Mouse (Mus musculus): Measurements from ENCODE around the gene Slc12a1. TPM values are rescaled to one million over a fixed set of nuclear protein-coding genes. Genes with fewer than 3 reads are reported as not detected.
"Not testable (repeated sequence)": the region's sequence is repeated elsewhere in the genome, so short reads cannot be mapped to it uniquely, and the experiment has no call there.

Slc12a1 gene
- under 1 TPM in 3 of 4 experiments, not detected in 1; 0.10 to 0.27 (median 0.25) TPM for total RNA-seq (2022)

DNA sequence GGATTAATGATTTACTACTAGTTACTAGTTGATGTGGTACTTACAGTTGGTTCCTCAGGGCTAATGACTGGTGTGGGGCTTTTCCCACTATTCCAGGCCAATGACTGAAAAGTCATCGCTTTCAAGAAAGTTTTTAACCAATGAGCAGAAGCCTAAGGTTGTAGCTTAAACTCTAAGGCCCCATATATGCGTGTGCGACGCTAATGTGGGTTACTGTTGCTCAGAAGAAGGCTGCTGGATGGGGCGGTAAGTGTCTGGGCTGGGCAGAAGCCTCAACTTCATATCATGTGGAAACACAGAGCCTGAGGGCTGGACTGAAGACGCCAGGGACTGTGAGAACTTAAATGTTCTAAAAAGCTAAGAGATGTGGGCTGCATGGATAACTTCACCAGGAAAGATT, at the start of gene Slc12a1:
Gene Slc12a1, plus strand, starts transcription at position 118 of the 400 bp plus-strand sequence.
- DNase-seq (ENCODE audit: low spot score in 2 of 2): no peak

DNA sequence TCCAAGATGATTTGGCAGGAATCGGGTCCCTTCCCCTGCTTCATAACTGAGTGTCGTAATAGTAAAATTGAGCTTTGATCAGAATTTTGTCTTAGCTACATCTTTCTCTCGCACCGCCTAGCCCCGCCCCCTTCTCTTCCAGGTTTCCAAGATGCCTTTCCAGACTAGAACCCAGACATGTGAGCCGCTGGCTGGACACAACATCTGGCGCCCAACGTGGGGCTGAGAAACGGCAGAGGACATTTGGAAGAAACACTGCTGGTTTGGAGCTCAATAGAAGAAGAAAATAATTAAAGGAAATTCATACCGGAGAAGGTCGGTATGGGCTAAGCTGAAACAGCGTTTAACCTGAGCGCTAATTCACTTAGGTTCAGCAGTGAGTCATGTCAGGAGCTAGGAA, 47.8 kb upstream of the Slc12a1 start:
- not testable (repeated sequence) for DNase-seq (ENCODE audit: low spot score in 2 of 2)

DNA sequence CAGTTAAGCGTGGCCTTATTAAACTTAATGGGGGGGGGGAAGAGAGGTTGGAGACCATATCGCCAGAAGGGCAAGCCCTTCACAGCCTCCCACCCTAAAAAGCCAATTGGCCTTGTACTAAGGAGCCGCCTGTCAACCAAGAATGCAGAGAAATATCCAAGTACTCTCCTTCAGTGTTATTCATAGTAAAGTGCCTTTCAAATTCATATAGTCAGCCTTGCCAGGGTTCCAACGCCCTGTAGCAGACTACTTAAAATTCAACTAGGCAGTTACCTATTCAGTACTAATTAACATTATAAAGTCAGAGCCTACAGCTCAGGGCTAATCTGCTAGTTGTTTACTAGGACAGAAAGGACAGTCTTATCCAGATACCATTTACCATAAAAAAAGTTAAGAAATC, 45.8 kb upstream of the Slc12a1 start:
- not testable (repeated sequence) for DNase-seq (ENCODE audit: low spot score in 2 of 2)

DNA sequence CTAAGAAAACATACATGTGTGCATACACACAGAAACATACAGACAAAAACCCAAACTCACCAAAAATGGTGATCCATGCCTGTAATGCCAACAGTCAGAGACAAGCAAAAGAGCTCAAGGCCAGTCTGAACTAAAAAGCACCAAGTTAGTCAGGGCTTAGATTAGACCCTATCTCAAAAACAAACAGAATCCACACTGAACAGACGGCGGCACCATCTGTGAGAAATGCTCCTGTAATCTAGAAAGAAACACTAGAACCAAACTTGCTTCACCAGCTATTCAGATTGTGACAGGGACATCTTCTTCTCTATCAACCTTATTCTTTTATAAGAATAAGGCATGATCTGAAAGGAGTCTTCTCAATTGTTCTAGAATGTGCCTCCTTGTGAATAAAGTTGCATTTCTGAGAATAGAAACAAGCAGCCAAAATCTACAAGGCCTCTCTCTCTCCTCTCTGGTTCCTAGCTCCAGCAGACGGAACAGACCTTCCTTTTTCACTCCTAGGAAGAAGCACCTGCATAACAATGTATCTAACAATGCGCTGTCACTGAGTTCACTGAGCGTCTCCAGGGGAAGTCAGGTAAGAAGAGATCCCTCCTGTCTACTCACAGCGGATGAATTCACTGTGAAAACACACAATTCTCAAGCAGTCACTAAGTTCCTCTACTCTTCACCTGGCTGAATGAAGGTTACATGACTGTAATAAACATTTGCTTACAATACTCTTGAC, 32.8 kb upstream of the Slc12a1 start:
- peak; percentile 32 to 73 for DNase-seq (ENCODE audit: low spot score in 2 of 2)

DNA sequence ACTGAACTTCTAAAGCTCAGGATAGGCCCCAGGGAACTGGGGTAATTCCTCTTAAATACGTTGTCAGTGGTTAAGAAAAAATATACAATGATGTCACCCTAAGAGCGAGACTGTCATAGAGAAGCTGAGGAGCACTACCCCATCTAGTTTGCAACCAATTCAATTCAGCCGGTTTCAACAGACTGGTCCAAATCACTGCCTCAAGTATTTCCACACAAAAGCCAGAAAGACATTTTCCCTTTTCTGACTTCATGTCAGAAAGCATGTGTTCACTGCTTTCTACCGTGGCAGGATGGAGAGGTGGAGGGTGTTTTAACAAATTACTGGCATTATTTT, 30.0 kb upstream of the Slc12a1 start:
- DNase-seq (ENCODE audit: low spot score in 2 of 2): no peak

DNA sequence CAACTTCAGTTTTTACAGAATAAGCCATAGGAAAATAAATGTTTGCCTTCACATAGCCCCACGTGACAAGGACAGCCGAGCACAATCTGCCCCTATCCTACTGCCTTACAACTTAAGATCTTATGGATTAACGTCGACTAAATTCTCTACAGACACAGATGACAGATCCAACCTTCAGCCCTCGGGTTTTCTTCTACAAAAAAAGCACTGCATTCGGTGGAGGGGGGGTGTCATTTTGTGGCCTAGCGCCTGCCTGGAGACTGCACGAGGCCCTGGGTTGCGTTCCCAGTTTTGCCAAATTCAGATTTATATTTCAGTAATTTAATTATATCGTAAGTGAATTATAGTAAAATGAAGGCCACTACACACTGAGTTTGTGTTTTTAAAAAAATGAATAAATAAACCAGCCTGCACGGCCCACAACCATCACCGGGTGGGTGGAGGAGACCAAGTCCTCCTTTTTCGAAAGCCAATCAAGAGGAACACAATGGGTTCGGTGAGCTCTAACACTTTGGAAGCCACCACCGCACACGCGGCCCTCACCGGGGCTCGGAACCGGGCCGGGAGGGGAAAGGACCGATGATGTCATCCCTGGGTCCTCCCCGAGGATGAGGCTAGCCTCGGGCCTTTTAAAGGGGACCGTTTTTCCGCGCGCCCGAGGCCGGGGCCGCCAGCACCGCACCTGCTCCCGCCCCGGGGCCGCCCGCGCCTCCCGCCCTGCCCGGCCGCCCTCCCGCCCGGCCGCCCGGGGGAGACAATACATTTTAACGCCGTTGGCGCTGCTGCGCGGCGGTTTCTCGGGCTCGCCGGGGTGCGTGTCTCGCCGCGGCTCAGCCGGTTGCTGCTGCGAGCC, 29.5 kb upstream of the Slc12a1 start:
- DNase-seq (ENCODE audit: low spot score in 2 of 2): peak; percentile 35 to 46

DNA sequence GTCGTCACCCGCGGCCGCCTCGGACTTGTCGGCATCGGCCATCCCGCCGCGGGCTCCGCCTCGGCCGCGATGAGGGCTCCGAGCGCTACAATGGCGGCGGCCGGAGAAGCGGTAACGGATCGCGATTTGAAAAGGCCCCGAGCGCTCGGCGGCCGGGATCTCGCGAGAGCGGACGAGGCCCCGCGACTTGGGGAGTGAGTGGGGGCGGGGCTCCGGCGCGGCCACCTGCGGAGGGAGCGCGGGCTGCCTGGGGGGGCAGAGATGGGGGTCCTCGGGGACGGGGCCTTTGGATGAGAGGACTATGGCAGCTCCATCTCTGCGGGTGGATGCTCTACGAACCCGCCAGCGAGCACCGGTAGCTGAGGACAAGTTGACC, 28.8 kb upstream of the Slc12a1 start, which contains the start of gene Myef2:
Gene Myef2, minus strand, starts transcription at position 185 of the 376 bp plus-strand sequence.
- DNase-seq (ENCODE audit: low spot score in 2 of 2): peak; percentile 50 to 70

DNA sequence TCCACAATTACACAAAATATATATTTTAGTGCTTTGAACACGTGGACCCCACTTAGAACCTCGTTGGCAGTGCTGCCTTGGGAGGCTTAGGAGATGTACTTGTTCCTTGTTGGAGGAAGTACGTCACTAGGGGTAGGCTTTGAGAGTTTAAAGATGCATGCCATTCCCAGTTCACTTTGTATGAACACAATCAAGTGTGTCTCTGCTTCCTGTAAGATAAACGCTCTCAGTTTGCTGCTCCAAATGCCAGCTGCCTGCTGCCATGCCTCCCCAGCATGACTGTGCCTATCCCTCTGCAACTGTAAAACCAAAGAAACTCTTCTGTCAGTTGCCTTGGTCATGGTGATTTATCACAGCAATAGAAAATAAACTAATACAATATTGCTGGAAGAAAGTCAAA, 26.5 kb upstream of the Slc12a1 start:
- DNase-seq (ENCODE audit: low spot score in 2 of 2): no peak

DNA sequence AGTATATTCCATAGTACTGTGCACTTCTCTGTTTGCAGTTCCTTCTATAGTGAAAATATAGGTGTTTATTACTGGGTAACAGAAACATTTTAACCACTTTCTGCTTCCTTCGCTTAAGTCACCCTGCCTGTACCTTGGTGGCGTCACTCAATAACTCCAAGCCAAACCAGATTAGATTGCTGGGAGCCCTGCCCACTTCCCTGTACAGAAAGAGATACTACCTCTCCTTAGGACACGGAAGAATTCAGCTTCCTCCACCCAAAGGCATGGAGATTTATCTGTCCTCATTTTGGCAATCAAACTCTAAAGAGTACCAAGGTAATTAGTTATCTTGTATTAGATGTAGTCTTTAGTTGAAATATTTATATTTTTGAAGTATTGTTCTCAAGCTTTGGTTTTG, 25.5 kb upstream of the Slc12a1 start:
- DNase-seq (ENCODE audit: low spot score in 2 of 2): no peak

DNA sequence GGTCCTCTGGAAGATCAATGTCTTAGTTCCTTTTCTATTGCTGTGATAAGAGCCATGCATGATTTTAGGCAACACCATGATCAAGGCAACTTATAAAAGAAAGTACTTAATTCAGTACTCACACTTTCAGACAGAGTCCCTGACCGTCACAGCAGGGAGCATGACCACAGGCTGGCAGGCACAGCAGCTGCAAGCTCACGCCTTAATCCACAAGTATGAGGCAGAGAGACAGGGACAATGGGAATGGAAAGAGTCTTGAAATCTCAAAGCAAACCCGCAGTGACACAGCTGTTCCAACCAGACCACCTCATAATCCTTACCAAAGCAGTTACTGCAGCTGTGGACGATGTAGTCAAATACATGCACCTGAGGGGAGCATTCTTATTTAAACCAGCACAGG, 18.2 kb upstream of the Slc12a1 start:
- DNase-seq (ENCODE audit: low spot score in 2 of 2): no peak

DNA sequence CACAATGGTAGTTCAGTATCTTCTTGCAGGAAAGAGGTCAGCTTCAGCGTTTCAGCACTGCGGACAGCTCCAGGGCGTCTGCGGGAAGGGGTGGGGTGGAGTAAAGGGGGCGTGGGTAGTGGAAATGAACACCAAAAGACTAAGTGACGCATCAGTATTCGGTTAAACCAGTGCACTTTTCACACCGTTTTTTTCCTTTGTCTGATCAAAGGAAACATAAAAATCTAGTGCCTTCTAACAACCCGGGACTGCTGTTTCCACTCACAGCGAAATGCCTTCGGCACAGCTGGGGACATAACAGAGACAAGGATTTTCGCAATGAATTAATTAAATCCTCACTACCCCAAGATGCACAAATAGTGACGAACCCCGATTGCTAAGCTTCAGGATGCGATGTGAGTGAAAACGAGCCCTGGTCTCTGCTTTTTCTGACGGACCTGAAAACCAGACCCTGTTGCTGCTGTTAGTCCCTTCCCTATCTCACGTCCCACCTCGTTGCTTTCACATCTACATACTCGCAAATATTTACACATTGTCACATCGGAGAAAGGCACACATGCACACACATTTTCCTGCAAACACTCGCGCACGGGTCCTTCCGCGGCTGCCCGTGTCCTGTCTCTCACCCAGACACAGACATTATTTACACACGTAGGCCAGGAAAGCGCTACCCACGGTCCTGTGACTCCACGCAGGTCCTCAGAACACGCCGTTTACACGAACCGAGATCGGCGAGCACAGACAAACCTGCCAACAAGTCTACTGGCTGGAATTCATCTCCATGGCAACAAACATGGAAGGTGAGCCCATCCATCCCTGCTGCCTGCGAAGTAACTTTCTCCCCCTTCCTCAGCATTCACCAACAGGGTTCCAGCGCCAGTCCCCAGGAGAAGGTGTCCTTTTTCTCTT, 16.1 kb upstream of the Slc12a1 start, which contains the start of gene Ctxn2:
Gene Ctxn2, plus strand, starts transcription at position 790 of the 909 bp plus-strand sequence.
- peak; percentile 41 to 50 for DNase-seq (ENCODE audit: low spot score in 2 of 2)

DNA sequence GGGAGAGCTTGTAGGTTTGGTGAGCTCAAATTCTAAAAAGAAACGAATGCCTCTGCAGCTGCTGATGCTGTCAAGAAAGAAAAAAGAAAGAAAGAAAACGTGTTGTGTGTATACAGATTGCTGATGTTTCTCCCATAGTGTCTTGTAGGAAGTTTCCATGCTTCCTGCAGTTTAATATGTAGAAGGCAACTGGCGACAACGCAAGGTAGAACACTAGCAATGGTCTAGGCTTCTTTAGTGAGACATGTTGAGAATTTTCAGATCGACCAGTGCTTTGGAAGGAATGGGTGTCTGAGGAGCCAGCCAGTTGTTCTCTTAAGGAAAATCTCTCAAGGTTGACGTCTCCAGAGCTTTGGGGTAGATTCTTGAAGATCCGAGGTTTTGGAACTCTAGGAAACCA, 15.5 kb upstream of the Slc12a1 start:
- no peak for DNase-seq (ENCODE audit: low spot score in 2 of 2)

DNA sequence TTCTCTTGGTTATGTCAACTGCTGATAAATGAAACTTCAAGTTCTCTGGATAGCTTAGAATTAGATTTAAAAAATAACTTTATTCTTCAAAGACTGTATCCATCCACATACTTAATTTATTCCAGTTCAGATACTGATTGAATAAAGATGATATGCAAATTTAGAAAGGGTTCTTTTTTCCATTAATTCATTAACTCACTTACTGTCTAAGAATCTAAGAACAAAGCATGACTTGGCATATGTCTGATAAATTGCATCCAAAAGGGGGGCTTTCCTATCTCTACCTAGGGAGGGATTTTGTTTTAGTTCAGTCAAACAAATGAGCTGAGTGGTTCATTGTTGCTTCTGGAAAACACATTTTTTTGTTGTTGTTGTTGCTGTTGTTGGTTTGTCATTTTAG, 10.0 kb upstream of the Slc12a1 start:
- no peak for DNase-seq (ENCODE audit: low spot score in 2 of 2)

DNA sequence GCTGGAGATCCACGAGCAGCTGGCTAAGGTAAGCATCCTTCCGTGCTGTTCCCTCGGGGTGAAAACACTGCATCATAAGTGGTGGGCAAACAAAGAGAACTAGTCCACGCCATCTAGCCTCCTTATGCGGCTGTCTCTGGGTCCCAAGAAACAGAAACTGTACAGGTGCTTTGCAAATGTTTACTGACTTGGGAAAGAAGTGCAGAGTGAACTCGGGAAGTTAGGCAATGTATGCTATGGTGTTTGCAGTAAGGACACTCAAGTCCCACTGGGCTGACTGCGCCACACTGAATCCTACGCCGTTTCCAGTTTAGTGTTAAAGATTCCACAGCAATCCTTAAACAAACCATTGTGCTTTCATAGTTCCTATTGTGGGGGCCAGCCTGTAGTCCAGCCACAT, 2.0 kb downstream of the Slc12a1 start:
- DNase-seq (ENCODE audit: low spot score in 2 of 2): no peak

DNA sequence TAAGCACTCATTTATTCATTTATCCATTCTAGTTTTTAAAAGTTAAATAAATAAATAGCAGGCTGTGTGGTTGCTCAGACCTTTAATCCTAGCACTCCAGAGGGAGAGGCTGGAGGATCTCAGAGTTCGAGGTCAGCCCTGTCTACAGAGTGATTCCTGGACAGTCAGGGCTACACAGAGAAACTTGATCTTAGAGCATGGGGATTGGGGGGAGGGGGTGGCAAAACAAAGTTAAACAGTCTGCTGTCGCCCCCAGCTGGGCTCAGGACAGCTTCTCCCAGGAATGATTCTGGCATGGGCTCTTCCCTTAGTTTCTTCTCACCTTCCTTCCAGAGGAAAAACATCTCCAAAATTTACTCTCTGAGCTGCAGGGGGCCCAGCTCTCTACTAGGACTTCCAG, 3.2 kb downstream of the Slc12a1 start:
- DNase-seq (ENCODE audit: low spot score in 2 of 2): no peak

DNA sequence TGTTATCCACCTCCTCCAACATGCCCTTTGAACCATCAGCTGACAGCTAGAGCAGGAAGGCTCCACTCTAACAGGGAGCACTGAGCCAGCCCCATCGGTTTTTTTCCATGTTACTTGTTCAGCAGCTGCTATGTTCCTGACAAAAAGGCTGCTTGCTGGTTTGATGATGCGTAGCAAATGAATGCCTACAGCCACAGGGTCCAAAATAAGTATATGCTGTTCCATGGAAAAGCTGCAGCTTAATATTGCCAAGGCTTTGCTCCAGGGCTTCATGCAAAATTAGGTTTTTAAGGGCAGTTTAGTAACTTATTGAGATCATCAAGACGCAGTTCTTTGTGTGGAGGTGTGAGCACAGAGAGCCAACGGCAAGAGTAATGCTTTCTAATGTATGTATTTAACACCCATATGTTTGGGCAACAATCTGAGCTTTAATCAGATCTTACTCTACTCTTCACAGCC, 9.7 kb downstream of the Slc12a1 start:
- DNase-seq (ENCODE audit: low spot score in 2 of 2): no peak

DNA sequence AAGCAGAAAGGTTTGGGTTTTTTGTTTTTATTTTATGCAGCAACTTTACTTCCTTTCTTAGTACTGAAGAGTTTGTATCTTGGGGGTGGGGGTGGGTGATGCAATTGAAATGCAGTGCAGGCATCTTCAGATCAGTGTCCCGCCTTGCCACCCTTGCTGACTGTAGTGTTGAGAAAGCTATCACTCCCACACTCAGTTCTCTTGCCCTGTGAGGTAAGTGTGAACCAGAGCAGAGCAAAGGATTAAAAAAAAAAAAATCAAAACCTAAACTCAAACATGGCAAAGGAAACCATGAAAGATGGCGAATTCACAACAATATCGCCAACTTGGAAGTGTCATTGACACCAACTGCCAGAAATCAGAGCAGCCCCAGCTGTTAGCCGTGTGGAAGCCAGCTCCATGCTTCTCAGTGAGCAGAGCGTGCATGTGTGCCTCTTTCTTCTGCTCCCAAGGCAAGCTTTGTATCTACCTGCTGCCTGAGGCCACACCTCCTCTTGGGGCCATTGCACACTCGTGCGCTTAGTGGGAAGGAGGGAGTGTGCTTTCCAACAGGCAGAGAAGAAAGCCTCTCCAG, 26.0 kb downstream of the Slc12a1 start:
- DNase-seq (ENCODE audit: low spot score in 2 of 2): peak; percentile 14 to 32

DNA sequence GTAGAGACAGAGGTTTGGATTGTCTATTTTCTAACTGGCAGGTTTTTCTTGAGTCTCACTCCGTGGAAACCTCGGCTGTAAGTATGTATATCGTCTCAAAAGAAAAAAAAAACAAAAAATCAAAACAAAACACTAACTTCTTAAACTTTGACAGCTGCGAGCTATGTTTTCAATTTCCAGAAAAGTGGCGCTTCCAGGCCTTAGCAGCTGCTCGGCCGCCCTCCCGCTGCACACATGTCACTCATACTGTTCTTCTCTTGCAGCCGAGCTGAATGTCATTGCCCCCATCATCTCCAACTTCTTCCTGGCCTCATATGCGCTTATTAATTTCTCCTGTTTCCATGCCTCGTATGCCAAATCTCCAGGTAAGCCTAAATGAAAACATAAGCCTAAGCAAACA, 35.6 kb downstream of the Slc12a1 start:
- no peak for DNase-seq (ENCODE audit: low spot score in 2 of 2)

DNA sequence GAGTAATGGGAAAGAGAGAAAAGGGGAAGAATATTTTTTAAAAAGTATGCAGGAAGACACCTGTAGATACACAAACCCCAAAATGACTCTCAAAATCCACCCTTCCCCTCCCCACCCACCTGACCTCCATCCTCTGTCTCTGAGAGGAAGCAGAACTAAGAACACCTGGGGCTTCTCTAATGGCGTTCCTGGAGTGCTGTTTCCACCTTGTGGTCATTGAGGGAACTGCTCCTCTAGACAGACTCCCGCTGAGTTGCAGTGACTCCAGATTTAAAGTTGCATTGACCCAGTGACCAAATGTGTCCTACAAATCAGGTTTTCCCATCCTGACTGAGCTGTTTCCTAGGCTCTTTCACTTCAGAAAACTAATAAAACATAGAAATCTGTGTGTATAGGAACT, 36.9 kb downstream of the Slc12a1 start:
- DNase-seq (ENCODE audit: low spot score in 2 of 2): peak; percentile 21 to 63

DNA sequence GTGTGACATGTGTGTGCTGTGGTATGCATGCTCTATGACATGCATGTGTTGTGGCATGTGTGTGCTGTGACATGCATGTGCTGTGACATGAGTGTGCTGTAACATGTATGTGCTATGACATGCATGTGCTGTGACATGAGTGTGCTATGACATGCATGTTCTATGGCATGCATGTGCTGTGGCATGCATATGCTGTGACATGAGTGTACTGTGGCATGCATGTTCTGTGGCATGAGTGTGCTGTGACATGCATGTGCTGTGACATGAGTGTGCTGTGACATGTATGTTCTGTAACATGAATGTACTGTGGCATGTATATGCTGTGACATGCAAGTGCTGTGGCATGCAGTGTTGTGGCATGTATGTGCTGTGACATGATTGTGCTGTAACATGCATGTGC, 40.6 kb downstream of the Slc12a1 start:
- no peak for DNase-seq (ENCODE audit: low spot score in 2 of 2)

DNA sequence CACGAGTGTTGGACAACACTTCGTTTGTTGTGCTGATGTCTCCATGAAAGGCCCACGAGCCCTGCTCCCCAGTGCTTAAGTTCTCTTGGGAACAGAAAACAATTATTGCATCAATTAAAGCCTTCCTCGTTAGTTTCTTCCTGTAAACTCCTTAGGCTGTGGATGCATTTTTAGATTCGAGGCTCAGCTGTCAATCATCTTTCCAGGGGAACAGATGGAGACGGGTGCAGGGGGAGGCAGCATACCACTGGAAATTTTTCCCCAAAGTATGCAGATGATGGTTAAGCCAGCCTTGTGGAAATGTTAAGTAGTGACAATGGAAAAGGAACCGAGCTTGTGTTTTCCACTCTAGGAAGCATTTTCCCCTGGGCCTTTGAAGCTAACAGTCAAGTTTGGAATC, 44.5 kb downstream of the Slc12a1 start:
- DNase-seq (ENCODE audit: low spot score in 2 of 2): peak; percentile 11 to 18

Data from layer of hippocampus, adult 8-10 months (tissue).